Mouse (Mus musculus) small intestine, adult 10 weeks (tissue): ENCODE data around the gene Rhof. TPM values are rescaled to one million over a fixed set of nuclear protein-coding genes. Genes with fewer than 3 reads are reported as not detected.

Experiments used
- polyA plus RNA-seq: library from polyadenylated mRNA; stranded (reverse); fragments of 350-450 nt; fragmentation: Illumina TruSeq; extraction: RNeasy Lipid Tissue Mini Kit (QIAGEN cat#74804); gene quantifications from one replicate; pipeline ENCODE4 v1.2.3, GENCODE M21; 2014; ENCODE audit warnings: low replicate concordance

Gene Rhof
- polyA plus RNA-seq = 0.26 TPM

GRCm38 (mm10) chr5:123132308-123133071, at the start of gene Rhof:
Rhof (minus strand) TSS chr5:123132692.

GRCm38 (mm10) chr5:123169284-123169683, 36.8 kb upstream of the Rhof start, which contains the start of gene Psmd9:
Psmd9 (plus strand) TSS chr5:123169413.

GRCm38 (mm10) chr5:123142161-123143157, 10.0 kb upstream of the Rhof start, which contains the start of gene Setd1b:
Setd1b (plus strand) TSS chr5:123142193.

GRCm38 (mm10) chr5:123068115-123068514, 64.4 kb downstream of the Rhof start, which contains the start of gene Tmem120b:
Tmem120b (plus strand) TSS chr5:123068415.

Other genes starting within 250 kb of the Rhof start
- gene Kdm2b, start 142.9 kb downstream of the Rhof start, polyA plus RNA-seq = 14.6 TPM
- 2.3 TPM for gene Orai1, start 117.6 kb downstream of the Rhof start, polyA plus RNA-seq
- gene Morn3, start 85.7 kb downstream of the Rhof start, polyA plus RNA-seq = not detected
- not detected for gene Tmem120b, start 64.3 kb downstream of the Rhof start, polyA plus RNA-seq
- gene Setd1b, start 9.5 kb upstream of the Rhof start, polyA plus RNA-seq = 4.3 TPM
- gene Psmd9, start 36.7 kb upstream of the Rhof start, polyA plus RNA-seq = 3.3 TPM
- 1.7 TPM for gene Hpd, start 50.0 kb upstream of the Rhof start, polyA plus RNA-seq
- not detected for gene Wdr66, start 119.4 kb upstream of the Rhof start, polyA plus RNA-seq
- 2.0 TPM for gene Bcl7a, start 211.1 kb upstream of the Rhof start, polyA plus RNA-seq